In the genomic region with DNA sequence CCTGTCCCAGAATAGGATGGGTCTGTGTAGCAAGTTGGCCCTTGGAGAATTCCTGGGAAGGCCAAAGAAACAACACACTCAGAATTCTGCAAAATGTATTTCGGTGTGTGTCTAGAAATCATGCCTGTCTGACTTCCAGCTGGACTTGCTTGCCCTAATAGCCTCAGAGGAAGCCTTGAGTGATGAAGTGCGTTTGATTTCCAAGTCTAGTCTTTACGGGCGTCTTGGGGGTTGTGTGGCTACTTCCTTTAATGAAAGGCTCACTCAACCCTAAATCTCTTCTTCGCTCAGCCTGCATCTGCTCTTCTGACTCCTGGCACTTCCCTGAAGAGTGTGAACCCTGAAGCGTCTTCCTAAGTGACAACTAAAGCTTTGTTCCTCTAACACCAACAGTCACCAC, we compare ENCODE assay signal across 19 mouse cellular contexts.
"Had no signal": no experiment of that assay in that cellular context is flagged by ENCODE, and none has a peak within 500 bp of the region (broad histone marks: within the 10 kb centered on the region; RNA-seq: fewer than 3 reads in every experiment).

No protein-coding gene starts in this region.

- H3K4me1 ChIP-seq: liver, embryonic 13.5 days; midbrain, embryonic 15.5 days; stomach, embryonic 15.5 days had no signal

- H3K36me3 ChIP-seq: limb, embryonic 15.5 days; liver, embryonic 13.5 days; midbrain, embryonic 15.5 days; stomach, embryonic 15.5 days had no signal

- H3K9ac ChIP-seq: limb, embryonic 15.5 days; liver, embryonic 13.5 days; liver, postnatal 0 days; midbrain, embryonic 15.5 days; stomach, embryonic 15.5 days had no signal

- H3K27me3 ChIP-seq: limb, embryonic 15.5 days; liver, embryonic 13.5 days; midbrain, embryonic 15.5 days; stomach, embryonic 15.5 days had no signal

- H3K4me3 ChIP-seq: limb, embryonic 15.5 days; liver, embryonic 13.5 days; midbrain, embryonic 15.5 days; stomach, embryonic 15.5 days had no signal

- H3K4me2 ChIP-seq: limb, embryonic 15.5 days; liver, embryonic 13.5 days; midbrain, embryonic 11.5 days; midbrain, embryonic 15.5 days; stomach, embryonic 15.5 days had no signal

- H3K9me3 ChIP-seq: limb, embryonic 15.5 days; liver, embryonic 13.5 days; midbrain, embryonic 15.5 days; stomach, embryonic 15.5 days had no signal

- H3K27ac ChIP-seq: kidney, postnatal 0 days; limb, embryonic 15.5 days; liver, embryonic 13.5 days; midbrain, embryonic 15.5 days; stomach, embryonic 15.5 days had no signal

- ATAC-seq: liver, postnatal 0 days; lung, postnatal 0 days; midbrain, embryonic 15.5 days had no signal

- DNase-seq: kidney, adult 11 months; kidney, adult 9 months; kidney, postnatal 36 days; layer of hippocampus, adult 9-11 months; layer of hippocampus, postnatal 36 days; liver, embryonic 13.5 days; liver, postnatal 0 days; lung, postnatal 4 days; right cerebral cortex, adult 18-20 months; right cerebral cortex, postnatal 25 days; spleen, adult 18-20 months; thymus, adult 2 months; thymus, postnatal 25 days had no signal
